Mouse (Mus musculus): ENCODE measurements around the gene Efcab6.

DNA sequence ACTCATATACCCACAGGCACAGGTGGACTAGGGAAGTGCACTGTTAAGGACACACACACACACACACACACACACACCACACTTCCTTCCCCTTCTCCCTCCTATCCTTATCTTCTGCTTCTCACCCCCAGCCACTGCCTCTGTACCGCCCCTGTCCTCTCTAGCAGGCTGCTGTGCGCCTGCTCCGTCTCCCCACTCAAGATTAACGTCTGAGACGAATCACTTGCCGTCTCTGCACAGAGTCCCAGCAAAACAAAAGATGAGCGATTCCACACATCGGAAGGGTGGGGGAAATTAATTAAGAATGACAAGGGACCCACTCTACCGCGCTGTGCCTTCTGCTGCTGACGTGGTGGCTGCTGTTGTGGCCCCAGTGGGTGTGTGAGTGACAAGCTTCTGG is 219.4 kb downstream of the Efcab6 start:
- no peak for TF ChIP-seq CTCF (IDR thresholded peaks at IDR 0.05; ENCODE audit: low read depth, low read length)
- no peak for TF ChIP-seq EP300 (IDR thresholded peaks at IDR 0.05; ENCODE audit: insufficient read depth, low read depth, low read length)

Data from ES-Bruce4 (cell line).